Mouse (Mus musculus) heart, embryonic 12.5 days (tissue): ENCODE measurements around the gene 4933415F23Rik. TPM values are rescaled to one million over a fixed set of nuclear protein-coding genes. Genes with fewer than 3 reads are reported as not detected.

ENCODE experiments used
- ATAC-seq: fragments of 200-750 bp; cut with Nextera tagmentation; 2 replicates; pipeline ENCODE4 v1.8.0; 2017; ENCODE audit warnings: moderate TSS enrichment, moderate library complexity; ENCODE audit not compliant: insufficient number of reproducible peaks, low FRiP score
- H3K27ac ChIP-seq: fragments of 300-500 bp; sonication (generic); 2 replicates; pipeline ENCODE4 v1.5.1; 2016; ENCODE audit warnings: mild to moderate bottlenecking, moderate library complexity; ENCODE audit not compliant: poor library complexity, severe bottlenecking
- H3K27me3 ChIP-seq: fragments of 300-500 bp; sonication (generic); replicated peaks from 2 replicates; pipeline ENCODE4 v1.6.1; 2016; ENCODE audit warnings: mild to moderate bottlenecking, moderate library complexity
- H3K36me3 ChIP-seq: fragments of 300-500 bp; sonication (generic); 2 replicates; pipeline ENCODE4 v1.6.1; 2016; ENCODE audit warnings: mild to moderate bottlenecking, moderate library complexity
- H3K4me1 ChIP-seq: fragments of 300-500 bp; sonication (generic); replicated peaks from 2 replicates; pipeline ENCODE4 v1.6.1; 2016; ENCODE audit warnings: mild to moderate bottlenecking
- H3K4me2 ChIP-seq: fragments of 300-500 bp; sonication (generic); 2 replicates; pipeline ENCODE4 v1.6.1; 2016; ENCODE audit warnings: mild to moderate bottlenecking, moderate library complexity
- H3K4me3 ChIP-seq: fragments of 300-500 bp; sonication (generic); 2 replicates; pipeline ENCODE4 v1.5.1; 2016; ENCODE audit warnings: mild to moderate bottlenecking
- H3K9ac ChIP-seq: fragments of 300-500 bp; sonication (generic); 2 replicates; pipeline ENCODE4 v1.6.1; 2016; ENCODE audit warnings: mild to moderate bottlenecking, moderate library complexity
- H3K9me3 ChIP-seq: fragments of 300-500 bp; sonication (generic); replicated peaks from 2 replicates; pipeline ENCODE4 v1.6.1; 2016; ENCODE audit warnings: mild to moderate bottlenecking, moderate library complexity
- WGBS: fragments of 180-500 bp; shearing (Covaris S2); methylation state at CpG from one replicate; pipeline ENCODE4 v1.1.7; 2016; 5-methylcytosine and 5-hydroxymethylcytosine counted together
- polyA plus RNA-seq: library from polyadenylated mRNA; unstranded; fragments of >200 nt; fragmentation: Nextera tagmentation; extraction: Ambion mirVana; gene quantifications from 2 replicates; pipeline ENCODE4 v1.2.1, GENCODE M21; 2016

4933415F23Rik gene
- polyA plus RNA-seq, 1 experiment from 2014 or later = not detected

DNA sequence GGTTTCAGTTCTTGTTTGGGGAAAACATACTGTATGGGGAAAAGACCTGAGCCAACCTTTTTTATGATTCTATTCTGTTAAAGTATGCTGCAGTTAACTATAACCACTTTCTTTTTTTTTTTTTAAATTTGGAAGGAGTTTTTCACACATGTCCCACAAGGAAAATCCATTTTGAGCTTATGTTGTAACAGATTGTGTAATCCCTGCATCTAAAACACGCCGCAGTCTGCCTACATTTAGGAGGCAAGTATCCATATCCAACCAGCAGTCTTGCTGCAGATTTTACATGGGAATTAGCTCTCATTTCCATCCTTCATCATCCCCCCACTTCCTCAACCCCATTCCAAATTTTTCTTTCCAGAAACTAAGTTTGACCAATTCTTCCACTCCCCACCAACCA is 3.6 kb downstream of the 4933415F23Rik start:
- Histone ChIP-seq H3K4me1 (no peaks in the 10 kb centered on the region), H3K27ac (no peak overlapping the region), H3K9ac (no peak overlapping the region), H3K9me3 (0 out of 2 replicates have a peak, but pooled peaks cover 4% of the 10 kb centered on the region), H3K4me2 (no peak overlapping the region), H3K27me3 (no peaks in the 10 kb centered on the region), H3K36me3 (no peaks in the 10 kb centered on the region), H3K4me3 (no peak overlapping the region)
- 88% methylated on average over 2 of the region's 2 CpGs for WGBS
- no peak for ATAC-seq

DNA sequence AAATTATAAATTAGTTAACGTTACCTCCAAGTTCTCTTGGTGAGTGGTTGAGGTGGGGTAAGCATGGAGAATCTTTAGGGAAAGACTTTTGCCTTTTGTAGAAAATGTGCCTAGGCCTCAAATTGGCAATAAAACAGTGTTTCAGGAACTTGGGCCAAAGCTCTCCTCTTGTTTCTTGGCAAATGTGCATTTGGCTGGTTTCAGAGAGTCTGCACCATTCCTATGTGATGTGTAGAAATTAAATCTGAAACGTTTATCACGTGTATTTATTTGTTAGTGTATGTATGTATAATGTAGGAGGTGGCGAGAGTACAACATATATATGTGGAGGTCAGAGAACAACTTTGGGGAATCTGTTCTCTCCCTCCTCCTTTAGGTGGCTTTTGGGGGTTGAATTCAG is 4.1 kb downstream of the 4933415F23Rik start:
- Histone ChIP-seq H3K27me3 (no peaks in the 10 kb centered on the region), H3K9ac (no peak overlapping the region), H3K4me1 (no peaks in the 10 kb centered on the region), H3K4me3 (no peak overlapping the region), H3K9me3 (0 out of 2 replicates have a peak, but pooled peaks cover 4% of the 10 kb centered on the region), H3K36me3 (no peaks in the 10 kb centered on the region), H3K4me2 (no peak overlapping the region), H3K27ac (no peak overlapping the region)
- WGBS = 76% methylated on average over 4 of the region's 4 CpGs
- ATAC-seq = no peak

DNA sequence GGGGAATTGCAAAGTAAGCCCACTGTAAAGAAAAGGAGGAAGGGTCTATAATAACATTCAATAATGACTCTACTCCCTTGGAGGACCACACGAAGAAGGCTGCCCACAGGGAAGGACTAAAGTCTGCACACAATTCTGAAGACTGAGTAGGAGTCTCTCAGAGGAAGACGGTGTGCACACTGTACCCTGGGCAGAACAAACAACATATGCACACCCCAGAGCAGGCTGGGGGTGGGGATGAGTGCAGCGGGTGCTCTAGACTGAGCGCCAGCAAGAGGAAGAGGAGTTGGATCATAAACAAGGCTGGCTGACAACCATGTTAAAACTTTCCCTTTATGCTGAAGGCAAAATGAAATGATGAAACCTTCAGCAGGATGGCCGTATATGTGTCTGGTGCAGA is 34.3 kb downstream of the 4933415F23Rik start:
- Histone ChIP-seq H3K4me1 (no peaks in the 10 kb centered on the region), H3K4me2 (no peak overlapping the region), H3K9ac (no peak overlapping the region), H3K27ac (no peak overlapping the region), H3K27me3 (no peaks in the 10 kb centered on the region), H3K9me3 (no peaks in the 10 kb centered on the region), H3K36me3 (no peaks in the 10 kb centered on the region), H3K4me3 (no peak overlapping the region)
- no peak for ATAC-seq
- WGBS = 79% methylated on average over 5 of the region's 5 CpGs

GRCm38 (mm10) chr1:23064717-23065475 is 37.2 kb downstream of the 4933415F23Rik start:
- Histone ChIP-seq H3K27ac (no peak overlapping the region), H3K4me1 (no peaks in the 10 kb centered on the region), H3K4me2 (no peak overlapping the region), H3K27me3 (no peaks in the 10 kb centered on the region), H3K36me3 (no peaks in the 10 kb centered on the region), H3K9me3 (no peaks in the 10 kb centered on the region), H3K9ac (no peak overlapping the region), H3K4me3 (no peak overlapping the region)
- no peak for ATAC-seq
- WGBS = 47% methylated on average over 4 of the region's 4 CpGs

GRCm38 (mm10) chr1:23063946-23064345 is 38.1 kb downstream of the 4933415F23Rik start:
- no peak for ATAC-seq
- 64% methylated on average over 2 of the region's 2 CpGs for WGBS
- no peak overlapping the region for H3K9ac ChIP-seq

DNA sequence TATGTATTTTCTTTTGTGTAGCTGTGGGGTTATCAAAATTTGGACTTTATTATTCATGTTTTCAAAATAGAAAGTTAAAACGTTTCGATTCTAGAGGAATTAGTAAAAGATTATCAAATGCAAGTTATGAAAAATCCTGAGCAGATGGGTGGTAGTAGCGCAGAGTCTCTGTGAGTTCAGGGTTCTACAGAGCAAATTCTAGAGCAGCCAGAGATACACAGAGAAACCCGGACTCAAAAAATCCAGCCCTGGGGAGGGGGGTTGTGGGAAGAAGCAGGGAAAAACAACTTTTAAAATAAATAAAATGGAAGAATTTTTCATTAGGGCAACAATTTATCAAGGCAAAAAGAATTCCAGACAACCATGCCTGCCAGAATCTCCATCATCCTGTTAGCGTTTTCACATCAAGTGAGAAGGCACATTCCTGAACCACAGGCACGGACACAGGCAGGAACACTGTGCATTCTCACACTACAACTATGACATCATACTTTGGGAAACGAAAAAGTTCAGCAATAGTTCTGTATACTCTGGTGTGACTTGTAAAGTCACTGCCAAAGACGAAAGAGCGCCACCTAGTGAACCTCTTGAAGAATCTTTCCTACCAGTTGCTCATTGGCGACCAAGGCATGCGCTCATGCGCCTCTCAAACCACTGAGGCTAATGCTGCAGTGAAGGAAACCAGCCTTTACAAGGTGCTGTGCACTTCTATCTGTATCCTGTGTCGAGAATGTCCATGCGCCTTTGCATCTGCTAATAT is 40.3 kb downstream of the 4933415F23Rik start:
- peak; percentile 87 for ATAC-seq
- Histone ChIP-seq H3K4me1 (no peaks in the 10 kb centered on the region), H3K27ac (no peak overlapping the region), H3K27me3 (no peaks in the 10 kb centered on the region), H3K4me3 (no peak overlapping the region), H3K9me3 (no peaks in the 10 kb centered on the region), H3K9ac (no peak overlapping the region), H3K4me2 (peak overlapping the region; percentile 7; the same call in 1 of the 2 replicates), H3K36me3 (no peaks in the 10 kb centered on the region)
- 16% methylated on average over 14 of the region's 14 CpGs for WGBS

More at GRCm38 (mm10) chr1:23063946-23064345, 38.1 kb downstream of the 4933415F23Rik start:
- Histone ChIP-seq H3K9me3 (no peaks in the 10 kb centered on the region), H3K4me3 (no peak overlapping the region), H3K4me2 (no peak overlapping the region), H3K36me3 (no peaks in the 10 kb centered on the region), H3K4me1 (no peaks in the 10 kb centered on the region), H3K27ac (no peak overlapping the region), H3K27me3 (no peaks in the 10 kb centered on the region)

DNA sequence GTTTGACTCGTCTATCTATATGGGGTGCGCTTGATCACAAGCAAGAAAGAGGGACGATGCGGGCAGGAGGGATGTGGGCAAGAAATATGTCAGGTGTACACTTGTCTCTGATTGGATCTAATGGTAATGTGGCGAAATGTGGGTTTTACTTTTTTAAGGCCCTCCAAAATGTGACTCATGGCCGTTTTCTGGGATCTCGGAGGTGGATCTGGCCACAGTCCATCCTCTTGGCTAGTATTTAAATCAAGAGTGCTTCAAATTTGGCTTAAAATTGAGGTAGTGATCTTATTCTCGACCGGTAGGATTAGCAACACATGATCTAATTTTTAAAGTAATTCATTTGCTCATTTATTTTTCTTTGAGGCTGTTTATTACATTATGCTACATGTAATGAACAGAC is 42.0 kb downstream of the 4933415F23Rik start:
- no peaks in the 10 kb centered on the region for H3K27me3 ChIP-seq
- no peaks in the 10 kb centered on the region for H3K4me1 ChIP-seq
- no peak overlapping the region for H3K4me2 ChIP-seq
- no peaks in the 10 kb centered on the region for H3K9me3 ChIP-seq
- no peaks in the 10 kb centered on the region for H3K36me3 ChIP-seq
- ATAC-seq = no peak
- no peak overlapping the region for H3K9ac ChIP-seq
- H3K27ac ChIP-seq = no peak overlapping the region
- H3K4me3 ChIP-seq = no peak overlapping the region
- 83% methylated on average over 9 of the region's 9 CpGs for WGBS
